Mouse (Mus musculus) midbrain, embryonic 16.5 days (tissue): ENCODE data around the gene Rtl1. TPM values are rescaled to one million over a fixed set of nuclear protein-coding genes. Genes with fewer than 3 reads are reported as not detected.

Experiments
- ATAC-seq: fragments of 200-750 bp; cut with Nextera tagmentation; 2 replicates; pipeline ENCODE4 v1.8.0; 2017; ENCODE audit warnings: moderate TSS enrichment
- H3K27ac ChIP-seq: fragments of 300-500 bp; sonication (generic); 2 replicates; pipeline ENCODE4 v1.5.1; 2014; ENCODE audit warnings: mild to moderate bottlenecking, low read length, mixed read lengths
- H3K27me3 ChIP-seq: fragments of 300-500 bp; sonication (generic); 2 replicates; pipeline ENCODE4 v1.6.1; 2014; ENCODE audit warnings: low read depth, low read length, mixed read lengths; ENCODE audit not compliant: control insufficient read depth, insufficient read depth
- H3K36me3 ChIP-seq: fragments of 300-500 bp; sonication (generic); 2 replicates; pipeline ENCODE4 v1.6.1; 2014; ENCODE audit warnings: mild to moderate bottlenecking, low read length, moderate library complexity, mixed read lengths; ENCODE audit not compliant: control insufficient read depth, insufficient read depth
- H3K4me1 ChIP-seq: fragments of 300-500 bp; sonication (generic); 2 replicates; pipeline ENCODE4 v1.6.1; 2014; ENCODE audit warnings: mild to moderate bottlenecking, low read length, mixed read lengths; ENCODE audit not compliant: control insufficient read depth, insufficient read depth
- H3K4me2 ChIP-seq: fragments of 300-500 bp; sonication (generic); 2 replicates; pipeline ENCODE4 v1.6.1; 2014; ENCODE audit warnings: mild to moderate bottlenecking, low read length, mixed read lengths
- H3K4me3 ChIP-seq: fragments of 300-500 bp; sonication (generic); 2 replicates; pipeline ENCODE4 v1.5.1; 2014; ENCODE audit warnings: low read depth, mild to moderate bottlenecking, low read length, moderate library complexity, mixed read lengths
- H3K9ac ChIP-seq: fragments of 300-500 bp; sonication (generic); 2 replicates; pipeline ENCODE4 v1.6.1; 2014; ENCODE audit warnings: low read depth, low read length, mixed read lengths
- H3K9me3 ChIP-seq: fragments of 300-500 bp; sonication (generic); replicated peaks from 2 replicates; pipeline ENCODE4 v1.6.1; 2014; ENCODE audit warnings: mild to moderate bottlenecking, low read length, mixed read lengths; ENCODE audit not compliant: control insufficient read depth, poor library complexity, severe bottlenecking
- WGBS: fragments of 180-500 bp; shearing (Covaris S2); extraction: QIAGEN DNeasy Blood & Tissue Kit; methylation state at CpG from one replicate; pipeline ENCODE4 v1.1.7; 2014; 5-methylcytosine and 5-hydroxymethylcytosine counted together
- polyA plus RNA-seq: library from polyadenylated mRNA; unstranded; fragments of >200 nt; fragmentation: Nextera tagmentation; extraction: Ambion mirVana; gene quantifications from 2 replicates; pipeline ENCODE4 v1.2.1, GENCODE M21; 2015

The Rtl1 gene
- polyA plus RNA-seq, 1 experiment from 2014 or later, result 2.2 TPM

GRCm38 (mm10) chr12:109553568-109553967 lies 46.6 kb downstream of the Rtl1 start:
- 19% methylated on average over 1 of the region's 1 CpGs for WGBS

GRCm38 (mm10) chr12:109552754-109553525 lies 47.2 kb downstream of the Rtl1 start:
- Histone ChIP-seq H3K4me3 (no peak overlapping the region), H3K9me3 (no peaks in the 10 kb centered on the region), H3K27ac (no peak overlapping the region), H3K9ac (no peak overlapping the region), H3K36me3 (peaks cover 29% of the 10 kb centered on the region), H3K4me1 (peaks cover 3% of the 10 kb centered on the region; the same call in 1 of the 2 replicates), H3K4me2 (no peak overlapping the region), H3K27me3 (no peaks in the 10 kb centered on the region)
- peak; percentile 16; the same call in 1 of the 2 replicates for ATAC-seq
- WGBS, result 31% methylated on average over 18 of the region's 18 CpGs

More at GRCm38 (mm10) chr12:109553568-109553967, 46.6 kb downstream of the Rtl1 start:
- Histone ChIP-seq H3K27ac (no peak overlapping the region), H3K9ac (no peak overlapping the region), H3K4me2 (no peak overlapping the region), H3K27me3 (no peaks in the 10 kb centered on the region), H3K4me3 (no peak overlapping the region), H3K9me3 (no peaks in the 10 kb centered on the region), H3K36me3 (peaks cover 31% of the 10 kb centered on the region), H3K4me1 (peaks cover 3% of the 10 kb centered on the region; the same call in 1 of the 2 replicates)
- ATAC-seq, result no peak

DNA sequence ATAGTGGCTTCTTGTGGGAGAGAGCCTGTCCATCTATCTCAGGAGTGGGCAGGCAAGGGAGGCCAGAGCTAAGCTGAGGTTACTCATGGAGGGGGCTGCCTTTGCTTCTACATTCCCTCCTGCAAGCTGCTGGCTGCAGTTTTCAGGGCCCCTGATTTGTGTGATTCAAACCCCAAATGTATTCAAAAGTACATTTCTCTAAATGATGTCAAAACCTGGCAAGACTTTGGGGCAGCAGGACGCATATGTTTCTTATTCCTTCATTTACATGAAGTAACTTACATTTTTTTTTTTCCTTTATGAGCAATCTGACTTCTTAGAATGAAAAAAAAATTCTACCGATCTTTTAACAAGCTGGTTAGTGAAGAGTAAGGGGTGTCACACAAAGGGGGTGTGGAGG lies 48.4 kb downstream of the Rtl1 start:
- no peaks in the 10 kb centered on the region for H3K9me3 ChIP-seq
- peaks cover 32% of the 10 kb centered on the region for H3K36me3 ChIP-seq
- no peak for ATAC-seq
- 85% methylated on average over 2 of the region's 2 CpGs for WGBS
- no peak overlapping the region for H3K27ac ChIP-seq
- H3K4me3 ChIP-seq, result no peak overlapping the region
- no peaks in the 10 kb centered on the region for H3K27me3 ChIP-seq
- H3K9ac ChIP-seq, result no peak overlapping the region
- H3K4me2 ChIP-seq, result no peak overlapping the region
- peaks cover 3% of the 10 kb centered on the region; the same call in 1 of the 2 replicates for H3K4me1 ChIP-seq

DNA sequence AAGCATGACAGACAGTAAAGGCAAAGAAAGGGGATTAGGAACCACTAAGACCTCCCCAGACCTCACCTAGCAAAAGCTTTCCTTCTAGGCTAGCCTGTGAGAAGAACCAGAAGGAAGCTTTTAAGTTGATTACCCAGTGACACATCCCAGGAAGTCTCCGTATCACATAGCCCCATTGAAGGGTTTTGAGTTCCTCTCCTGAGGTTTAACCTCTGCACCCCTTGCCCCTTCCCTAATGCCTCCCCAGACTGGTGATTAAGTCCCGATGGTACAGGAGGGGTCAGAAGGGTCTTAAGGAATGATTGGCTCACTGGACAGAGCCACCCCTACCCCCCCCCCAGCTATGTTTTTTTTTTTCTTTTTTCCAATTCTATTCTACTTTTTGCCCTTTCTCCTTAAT lies 53.0 kb downstream of the Rtl1 start:
- H3K4me1 ChIP-seq, result peaks cover 2% of the 10 kb centered on the region; the same call in 1 of the 2 replicates
- no peaks in the 10 kb centered on the region for H3K27me3 ChIP-seq
- no peak overlapping the region for H3K9ac ChIP-seq
- H3K4me2 ChIP-seq, result no peak overlapping the region
- no peak for ATAC-seq
- no peaks in the 10 kb centered on the region; the same call in 1 of the 2 replicates for H3K9me3 ChIP-seq
- peaks cover 27% of the 10 kb centered on the region for H3K36me3 ChIP-seq
- no peak overlapping the region for H3K4me3 ChIP-seq
- WGBS, result 34% methylated on average over 2 of the region's 2 CpGs
- no peak overlapping the region for H3K27ac ChIP-seq

GRCm38 (mm10) chr12:109545875-109546732 lies 54.0 kb downstream of the Rtl1 start:
- H3K36me3 ChIP-seq, result peaks cover 26% of the 10 kb centered on the region
- H3K9ac ChIP-seq, result no peak overlapping the region
- H3K27ac ChIP-seq, result no peak overlapping the region
- ATAC-seq, result no peak
- H3K4me3 ChIP-seq, result no peak overlapping the region
- H3K4me2 ChIP-seq, result no peak overlapping the region
- no peaks in the 10 kb centered on the region for H3K27me3 ChIP-seq
- peaks cover 2% of the 10 kb centered on the region; the same call in 1 of the 2 replicates for H3K4me1 ChIP-seq
- 26% methylated on average over 30 of the region's 30 CpGs for WGBS
- peaks cover 3% of the 10 kb centered on the region; the same call in 1 of the 2 replicates for H3K9me3 ChIP-seq

DNA sequence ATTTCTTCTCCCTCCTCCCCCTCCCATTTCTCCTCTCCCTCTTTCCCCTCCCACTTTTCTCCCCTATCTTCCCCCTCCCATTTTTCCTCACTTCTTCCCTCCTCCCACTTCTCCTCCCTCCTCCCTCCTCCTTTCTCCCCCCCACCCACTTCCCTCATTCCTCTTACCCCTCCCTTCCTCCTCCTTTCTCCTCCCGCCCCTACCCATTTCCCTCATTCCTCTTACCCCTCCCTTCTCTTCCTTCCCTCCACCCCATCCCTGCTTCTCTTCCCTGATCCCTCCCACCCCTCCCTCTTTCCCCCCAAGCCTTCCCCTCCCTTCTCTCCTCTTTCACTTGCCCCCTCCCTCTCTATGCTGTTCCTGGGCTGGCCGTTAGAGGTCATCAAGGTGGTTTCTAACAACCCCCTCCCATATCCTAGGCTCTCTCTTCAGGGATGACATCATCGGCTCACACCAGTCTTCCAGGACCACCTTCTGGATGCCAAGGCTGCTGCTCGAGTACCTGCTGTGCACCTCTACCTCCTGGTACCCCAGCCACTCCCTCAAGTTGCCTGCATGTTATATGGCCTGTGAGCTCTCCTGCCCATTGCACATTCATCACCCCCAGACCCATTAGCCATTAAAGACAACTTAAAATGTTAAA lies 56.7 kb downstream of the Rtl1 start:
- ATAC-seq, result no peak
- Histone ChIP-seq H3K36me3 (peaks cover 11% of the 10 kb centered on the region), H3K9ac (no peak overlapping the region), H3K27me3 (no peaks in the 10 kb centered on the region), H3K4me2 (peak overlapping the region; percentile 37), H3K4me3 (peak overlapping the region; percentile 24), H3K4me1 (peaks cover 2% of the 10 kb centered on the region; the same call in 1 of the 2 replicates), H3K9me3 (peaks cover 6% of the 10 kb centered on the region), H3K27ac (no peak overlapping the region)
- WGBS, result 86% methylated on average over 4 of the region's 4 CpGs

GRCm38 (mm10) chr12:109542635-109543249 lies 57.4 kb downstream of the Rtl1 start:
- Histone ChIP-seq H3K4me2 (peak overlapping the region; percentile 10), H3K9me3 (peaks cover 10% of the 10 kb centered on the region), H3K36me3 (peaks cover 11% of the 10 kb centered on the region), H3K27me3 (no peaks in the 10 kb centered on the region), H3K27ac (peak overlapping the region; percentile 90), H3K4me3 (peak overlapping the region; percentile 59), H3K9ac (peak overlapping the region; percentile 86; the same call in 1 of the 2 replicates), H3K4me1 (peaks cover 2% of the 10 kb centered on the region; the same call in 1 of the 2 replicates)
- 48% methylated on average over 17 of the region's 17 CpGs for WGBS
- peak; percentile 55 for ATAC-seq

DNA sequence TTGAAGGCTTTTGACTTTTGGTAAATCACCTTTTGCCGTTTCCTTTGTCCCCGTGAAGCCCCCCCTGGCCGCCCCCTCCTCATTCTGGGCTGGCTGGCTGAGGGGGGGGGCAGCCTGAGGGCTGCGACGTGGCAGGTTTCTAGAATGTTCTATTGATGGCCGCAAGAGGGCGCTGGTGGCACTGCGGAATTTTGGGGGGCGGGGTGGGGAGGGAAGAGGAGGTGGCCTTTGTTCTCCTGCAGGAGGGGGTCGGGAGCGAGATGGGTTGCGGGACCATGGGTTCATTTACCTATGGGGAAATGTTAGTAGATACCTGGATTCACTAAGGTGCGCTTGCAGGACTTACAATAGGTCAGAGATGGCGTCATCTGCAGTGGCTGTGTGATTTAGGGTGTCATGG lies 58.1 kb downstream of the Rtl1 start:
- ATAC-seq, result no peak
- Histone ChIP-seq H3K27me3 (no peaks in the 10 kb centered on the region), H3K4me2 (peak overlapping the region; percentile 10; the same call in 1 of the 2 replicates), H3K27ac (peak overlapping the region; percentile 90), H3K9me3 (peaks cover 10% of the 10 kb centered on the region), H3K36me3 (peaks cover 7% of the 10 kb centered on the region), H3K9ac (peak overlapping the region; percentile 86), H3K4me3 (peak overlapping the region; percentile 59), H3K4me1 (peaks cover 2% of the 10 kb centered on the region; the same call in 1 of the 2 replicates)
- 45% methylated on average over 14 of the region's 14 CpGs for WGBS
